ENCODE assay signal across 1 mouse cellular context in the genomic region with DNA sequence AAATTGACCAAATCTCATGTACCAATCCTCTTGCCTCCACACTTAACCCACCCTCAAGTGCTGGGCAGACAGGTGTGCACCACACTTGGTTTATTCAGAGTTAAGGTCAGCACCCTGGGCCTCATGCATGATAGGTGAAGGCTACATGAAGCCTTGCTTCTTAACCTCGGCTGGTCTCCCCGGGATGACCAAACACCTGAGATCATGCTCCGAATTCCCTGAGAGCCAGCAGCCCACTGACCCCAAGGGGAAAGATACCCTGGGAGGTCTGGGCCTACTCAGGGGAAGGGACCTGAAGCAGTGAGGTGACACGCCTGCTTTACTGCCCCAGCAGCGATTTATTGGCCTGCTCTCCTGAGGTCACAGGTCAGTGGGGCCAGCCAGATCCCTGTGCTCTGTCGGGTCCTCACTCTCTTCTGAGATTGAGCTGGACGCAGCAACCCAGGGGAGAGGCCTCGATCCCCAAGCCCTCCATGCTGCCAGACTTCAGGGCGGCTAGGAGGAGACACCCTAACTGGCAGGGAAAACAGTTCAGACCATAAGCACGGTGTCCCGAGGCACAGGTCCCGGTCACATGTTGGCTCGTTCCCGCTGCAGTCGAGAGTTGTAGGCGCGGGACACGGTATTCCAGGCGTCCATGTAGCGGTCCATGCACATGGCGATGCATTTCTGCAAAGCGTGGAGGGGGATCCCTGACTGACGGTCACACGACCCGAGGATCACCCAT.
TF ChIP-seq lines count a peak whose summit lies in the region.

No protein-coding gene starts in this region.

TF ChIP-seq in CH12.LX, 34 proteins besides CTCF, POLR2A, EP300 and RAD21:
- TF ChIP-seq MXI1 (IDR thresholded peaks at IDR 0.05; ENCODE audit: low read depth, low read length) (peak; percentile 59; the same call in 1 of the 2 replicates), MAX (IDR thresholded peaks at IDR 0.05; ENCODE audit: low read length) (no peak; the same call in 1 of the 2 replicates)
